In the genomic region with DNA sequence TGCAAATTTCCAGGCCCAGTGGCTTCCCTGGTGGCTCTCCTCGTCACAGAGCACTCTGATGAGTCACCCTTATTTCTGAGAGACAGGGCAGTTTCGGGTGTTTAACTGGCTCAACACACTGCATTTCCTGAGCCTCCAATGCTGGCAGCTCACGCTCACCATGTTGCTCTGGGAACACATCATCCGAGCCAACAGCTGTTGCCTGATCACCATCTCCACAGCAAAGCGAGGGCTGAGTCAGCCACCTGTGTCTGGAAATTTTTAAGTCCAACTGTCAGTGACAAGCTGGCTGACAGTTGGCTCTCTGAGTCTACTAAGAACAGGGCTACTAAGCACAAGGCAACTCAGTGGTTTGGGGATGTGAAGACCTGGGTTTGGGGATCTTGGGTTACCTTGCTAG, we compare ENCODE assay signal across 13 mouse cellular contexts. TPM values are rescaled to one million over a fixed set of nuclear protein-coding genes. Genes with fewer than 3 reads are reported as not detected.
DNase-seq lines count a peak whose midpoint lies in the region; ATAC-seq and TF ChIP-seq lines count a peak whose summit lies in the region.
"Had no signal": no experiment of that assay in that cellular context is flagged by ENCODE, and none has a peak within 500 bp of the region (broad histone marks: within the 10 kb centered on the region; RNA-seq: fewer than 3 reads in every experiment).

No protein-coding gene starts in this region.

- H3K4me2 ChIP-seq in hindbrain, postnatal 0 days (ENCODE audit: low read depth, low read length), result no peak overlapping the region
- H3K4me2 ChIP-seq in hindbrain, embryonic 12.5 days (replicated peaks), result no peak overlapping the region
- H3K4me2 ChIP-seq in lung, postnatal 0 days (replicated peaks; ENCODE audit: low read depth, low read length), result no peak overlapping the region
- H3K4me2 ChIP-seq: hindbrain, embryonic 14.5 days; lung, embryonic 15.5 days had no signal

- H3K27me3 ChIP-seq in hindbrain, postnatal 0 days (ENCODE audit: insufficient read depth, low read length), result 0 out of 2 replicates have a peak, but pooled peaks cover 8% of the 10 kb centered on the region
- peaks cover 32% of the 10 kb centered on the region for H3K27me3 ChIP-seq in hindbrain, embryonic 12.5 days
- H3K27me3 ChIP-seq in lung, postnatal 0 days (replicated peaks; ENCODE audit: insufficient read depth, low read length), result peaks cover 15% of the 10 kb centered on the region

- no peak for TF ChIP-seq CTCF in hindbrain, postnatal 0 days (IDR thresholded peaks at IDR 0.05; ENCODE audit: low read depth)
- no peak for TF ChIP-seq CTCF in lung, postnatal 0 days (IDR thresholded peaks at IDR 0.05)
- TF ChIP-seq CTCF in lung, adult 2 months (IDR thresholded peaks at IDR 0.05; ENCODE audit: insufficient read depth, low read length), result no peak

- no peak overlapping the region for H3K9ac ChIP-seq in hindbrain, postnatal 0 days (replicated peaks; ENCODE audit: low read length)
- no peak overlapping the region for H3K9ac ChIP-seq in hindbrain, embryonic 12.5 days
- no peak overlapping the region for H3K9ac ChIP-seq in lung, postnatal 0 days (replicated peaks; ENCODE audit: low read depth)
- H3K9ac ChIP-seq: hindbrain, embryonic 14.5 days; lung, embryonic 15.5 days had no signal

- H3K4me3 ChIP-seq in hindbrain, postnatal 0 days (ENCODE audit: low read length), result no peak overlapping the region
- H3K4me3 ChIP-seq in hindbrain, embryonic 12.5 days, result no peak overlapping the region
- no peak overlapping the region for H3K4me3 ChIP-seq in lung, postnatal 0 days (ENCODE audit: low read depth, low read length)
- no peak overlapping the region for H3K4me3 ChIP-seq in lung, adult 2 months (replicated peaks; ENCODE audit: extremely low read depth, low read depth, low read length)
- H3K4me3 ChIP-seq: lung, embryonic 15.5 days had no signal

- ATAC-seq in hindbrain, postnatal 0 days, result no peak
- ATAC-seq in hindbrain, embryonic 12.5 days (ENCODE audit: low FRiP score), result no peak
- ATAC-seq in lung, postnatal 0 days, result no peak
- ATAC-seq: midbrain, embryonic 16.5 days had no signal

- peak; percentile 11 for DNase-seq in hindbrain, postnatal 0 days (ENCODE audit: low spot score)
- peak; percentile 94 for DNase-seq in brain, adult 2 months (ENCODE audit: low read depth, low spot score)
- peak; percentile 44 to 80 for DNase-seq in left cerebral cortex, adult 9 months (ENCODE audit: low spot score in 2 of 2)
- DNase-seq in thymus, postnatal 0 days (ENCODE audit: low spot score), result peak; percentile 77
- DNase-seq in lung, postnatal 0 days (ENCODE audit: low spot score), result no peak
- DNase-seq in spleen, adult 12 weeks (ENCODE audit: low spot score), result no peak
- no peak for DNase-seq in lung, adult 2 months
- DNase-seq: cerebellum, adult 9-11 months had no signal

- H3K9me3 ChIP-seq in hindbrain, postnatal 0 days (ENCODE audit: low read length), result no peaks in the 10 kb centered on the region
- no peaks in the 10 kb centered on the region for H3K9me3 ChIP-seq in hindbrain, embryonic 12.5 days (replicated peaks)
- H3K9me3 ChIP-seq in lung, postnatal 0 days (ENCODE audit: low read length), result no peaks in the 10 kb centered on the region
- H3K9me3 ChIP-seq: lung, embryonic 15.5 days had no signal

- no peak overlapping the region for H3K27ac ChIP-seq in hindbrain, postnatal 0 days
- H3K27ac ChIP-seq in hindbrain, embryonic 12.5 days, result no peak overlapping the region
- no peak overlapping the region for H3K27ac ChIP-seq in lung, postnatal 0 days (ENCODE audit: low read length)
- H3K27ac ChIP-seq: hindbrain, embryonic 14.5 days; lung, embryonic 15.5 days; stomach, postnatal 0 days had no signal

- no peak for TF ChIP-seq EP300 in lung, postnatal 0 days (IDR thresholded peaks at IDR 0.05)

- TF ChIP-seq POLR2A in lung, adult 2 months (IDR thresholded peaks at IDR 0.05; ENCODE audit: borderline replicate concordance, extremely low read depth, low read depth, low read length), result no peak

- 50% methylated on average over 5 of the region's 5 CpGs for WGBS in hindbrain, postnatal 0 days
- WGBS in hindbrain, embryonic 12.5 days, result 70% methylated on average over 5 of the region's 5 CpGs
- WGBS in lung, postnatal 0 days, result 50% methylated on average over 5 of the region's 5 CpGs
- WGBS in lung, adult 2 months, result 50% methylated on average over 5 of the region's 5 CpGs

- no peaks in the 10 kb centered on the region for H3K4me1 ChIP-seq in hindbrain, postnatal 0 days (ENCODE audit: insufficient read depth, low read length)
- H3K4me1 ChIP-seq in hindbrain, embryonic 12.5 days, result peaks cover 12% of the 10 kb centered on the region
- H3K4me1 ChIP-seq in lung, postnatal 0 days (ENCODE audit: insufficient read depth, low read depth, low read length), result peaks cover 3% of the 10 kb centered on the region; the same call in 1 of the 2 replicates
- H3K4me1 ChIP-seq in lung, adult 2 months (ENCODE audit: control insufficient read depth, insufficient read depth, low read length), result no peaks in the 10 kb centered on the region

- no peaks in the 10 kb centered on the region for H3K36me3 ChIP-seq in hindbrain, postnatal 0 days (ENCODE audit: insufficient read depth, low read length)
- no peaks in the 10 kb centered on the region for H3K36me3 ChIP-seq in hindbrain, embryonic 12.5 days
- no peaks in the 10 kb centered on the region for H3K36me3 ChIP-seq in lung, postnatal 0 days (ENCODE audit: insufficient read depth, low read length)
- H3K36me3 ChIP-seq: lung, embryonic 15.5 days had no signal

RNA-seq across cellular contexts. Expression of gene Dgkg, which starts 4.1 kb away (rescaled TPM):
- 10.3 and 12.5 TPM in 2 replicates for total RNA-seq in hindbrain, postnatal 0 days (2014; rRNA removed)
- polyA plus RNA-seq in hindbrain, postnatal 0 days (2015; fragmentation: Nextera tagmentation; extraction: Ambion mirVana), result 6.1 and 6.5 TPM in 2 replicates
- polyA plus RNA-seq in hindbrain, embryonic 12.5 days (2016; fragmentation: Nextera tagmentation; extraction: Ambion mirVana), result 0.17 and 0.31 TPM in 2 replicates
- 4.0 and 5.6 TPM in 2 replicates for polyA plus RNA-seq in thymus, postnatal 0 days (2015; fragmentation: Nextera tagmentation; extraction: Ambion mirVana)
- 0.96 and 1.2 TPM in 2 replicates for polyA plus RNA-seq in lung, postnatal 0 days (2015; fragmentation: Nextera tagmentation; extraction: Ambion mirVana)
- 0.68 and 1.0 TPM in 2 replicates for polyA plus RNA-seq in lung, adult 2 months (2012; rRNA removed)

Comparison
In these comparisons a context has a peak if more than half of its experiments do, and no peak if none do; other contexts are left out.
1. DNase-seq: peak in hindbrain, postnatal 0 days (single experiment), brain, adult 2 months (single experiment), left cerebral cortex, adult 9 months (2 of 2) and thymus, postnatal 0 days (single experiment); none in lung, postnatal 0 days (single experiment), spleen, adult 12 weeks (single experiment) and lung, adult 2 months (single experiment).